Mouse (Mus musculus): ENCODE results near the gene Trmt10a.

Trmt10a gene

GRCm38 (mm10) chr3:138143315-138144059 lies at the start of gene Trmt10a:
Gene Trmt10a, plus strand, starts transcription at chr3:138143448.
- in situ Hi-C loops (cut with MboI) = loop anchor here (10.0 kb wide), 2 partner anchors 149 to 279 kb away; partner anchors contain the start of genes Dnajb14 and H2afz

- in situ Hi-C loops (cut with MboI) = no loop called here
Observed at GRCm38 (mm10) chr3:138095301-138095700, 47.9 kb upstream of the Trmt10a start.

GRCm38 (mm10) chr3:138095718-138096117 lies 47.5 kb upstream of the Trmt10a start:
- in situ Hi-C loops (cut with MboI) = no loop called here

DNA sequence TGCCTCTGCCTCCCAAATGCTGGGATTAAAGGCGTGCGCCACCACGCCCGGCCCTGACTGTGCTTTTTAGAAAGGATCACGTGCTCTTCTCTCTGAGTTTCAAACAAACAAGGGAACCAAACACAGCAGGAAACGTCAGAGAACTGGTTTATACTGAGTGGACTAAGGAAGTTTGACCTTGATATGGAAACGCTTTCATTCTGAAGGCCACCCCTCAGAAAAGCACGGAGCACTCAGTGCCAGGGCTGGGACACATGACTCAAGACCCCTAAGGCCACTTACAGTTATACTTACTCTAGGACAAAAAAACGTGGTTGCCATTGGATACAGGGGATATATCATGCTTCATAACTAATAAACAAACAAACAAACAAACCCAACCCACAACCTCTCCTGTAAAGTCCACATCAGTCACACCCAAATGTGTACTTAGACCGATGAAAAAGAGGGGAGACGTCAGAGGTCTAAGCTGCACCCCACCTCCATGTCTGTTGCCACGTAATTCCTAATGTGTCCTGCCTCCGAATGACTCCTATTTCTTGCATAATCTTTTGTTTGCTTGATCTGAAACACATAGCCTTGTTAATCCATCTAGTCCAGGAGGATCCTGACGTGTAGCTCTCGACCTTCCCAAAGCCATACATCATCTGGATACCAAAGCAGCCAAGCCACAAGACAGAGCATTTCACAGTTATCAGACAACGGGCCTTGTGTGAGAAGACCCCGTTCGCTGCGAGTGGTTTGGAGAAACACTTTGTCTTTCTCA lies 46.8 kb upstream of the Trmt10a start:
- in situ Hi-C loops (cut with MboI) = no loop called here

GRCm38 (mm10) chr3:138097718-138098117 lies 45.5 kb upstream of the Trmt10a start:
- in situ Hi-C loops (cut with MboI) = no loop called here

GRCm38 (mm10) chr3:138101936-138102335 lies 41.3 kb upstream of the Trmt10a start:
- in situ Hi-C loops (cut with MboI) = no loop called here

- in situ Hi-C loops (cut with MboI) = no loop called here
Observed at GRCm38 (mm10) chr3:138103690-138104089, 39.6 kb upstream of the Trmt10a start.

- in situ Hi-C loops (cut with MboI) = no loop called here
Observed at GRCm38 (mm10) chr3:138105056-138105455, 38.2 kb upstream of the Trmt10a start.

- in situ Hi-C loops (cut with MboI) = no loop called here
Observed at GRCm38 (mm10) chr3:138106887-138107286, 36.4 kb upstream of the Trmt10a start.

GRCm38 (mm10) chr3:138110910-138111782 lies 32.1 kb upstream of the Trmt10a start:
- in situ Hi-C loops (cut with MboI) = no loop called here

DNA sequence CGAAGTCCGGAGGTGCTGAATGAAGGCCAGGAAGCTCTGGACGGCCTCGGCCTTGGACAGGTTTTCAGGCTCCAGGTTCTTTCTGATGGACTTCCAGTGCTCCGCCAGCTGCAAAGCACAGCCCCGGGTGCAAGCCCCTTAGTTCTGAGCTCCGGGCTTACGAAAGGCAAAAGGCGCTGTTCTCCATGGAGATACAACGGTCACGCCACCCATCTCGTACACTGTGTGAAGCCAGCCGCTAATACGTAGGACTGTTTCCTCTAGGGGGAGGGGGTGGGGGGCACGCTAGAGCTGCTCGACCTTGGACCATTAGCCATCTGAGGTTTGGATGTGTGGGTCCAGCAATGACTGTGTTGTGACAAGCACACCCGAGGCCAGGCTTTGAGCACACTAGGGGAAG lies 29.1 kb upstream of the Trmt10a start:
- in situ Hi-C loops (cut with MboI) = no loop called here

- in situ Hi-C loops (cut with MboI) = no loop called here
Observed at GRCm38 (mm10) chr3:138116871-138117270, 26.4 kb upstream of the Trmt10a start.

DNA sequence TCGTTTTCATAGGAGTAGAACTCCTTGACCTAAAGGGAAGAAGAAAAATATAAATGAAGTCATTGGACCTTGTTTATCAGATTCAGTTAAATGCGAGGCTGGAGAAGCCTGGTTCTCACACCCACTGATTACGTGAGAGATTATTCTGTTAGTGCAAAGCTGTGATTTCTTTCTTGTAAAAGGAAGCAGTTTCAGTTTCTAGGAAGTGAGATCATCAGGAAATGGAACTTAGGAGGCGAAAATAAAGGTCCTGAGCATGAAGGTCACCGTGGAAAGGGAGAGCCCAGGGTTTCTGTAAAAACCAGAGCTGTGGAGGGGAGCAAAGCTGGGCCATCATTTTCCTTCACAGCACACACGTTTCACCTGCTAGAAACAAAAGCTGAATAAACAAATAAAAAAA lies 24.9 kb upstream of the Trmt10a start:
- in situ Hi-C loops (cut with MboI) = no loop called here

DNA sequence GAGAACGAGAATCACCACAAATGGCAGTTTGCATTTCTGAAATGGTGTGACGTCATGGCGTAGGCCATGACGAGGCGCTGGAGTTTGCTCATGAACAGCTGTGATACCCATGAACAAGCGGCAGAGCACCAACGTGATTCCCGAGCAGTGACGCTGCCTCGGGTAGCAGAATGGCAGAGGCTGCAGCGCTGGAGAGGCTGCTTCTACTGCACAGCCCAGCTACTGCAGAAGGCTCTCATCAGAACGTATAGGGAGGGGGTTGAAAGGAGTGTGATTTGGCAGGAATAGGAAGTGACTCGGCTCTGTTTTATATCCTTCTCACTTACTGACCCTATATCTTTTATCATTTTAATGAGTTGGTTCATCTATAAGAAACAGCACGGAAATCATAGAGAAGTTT lies 24.4 kb upstream of the Trmt10a start:
- in situ Hi-C loops (cut with MboI) = no loop called here

DNA sequence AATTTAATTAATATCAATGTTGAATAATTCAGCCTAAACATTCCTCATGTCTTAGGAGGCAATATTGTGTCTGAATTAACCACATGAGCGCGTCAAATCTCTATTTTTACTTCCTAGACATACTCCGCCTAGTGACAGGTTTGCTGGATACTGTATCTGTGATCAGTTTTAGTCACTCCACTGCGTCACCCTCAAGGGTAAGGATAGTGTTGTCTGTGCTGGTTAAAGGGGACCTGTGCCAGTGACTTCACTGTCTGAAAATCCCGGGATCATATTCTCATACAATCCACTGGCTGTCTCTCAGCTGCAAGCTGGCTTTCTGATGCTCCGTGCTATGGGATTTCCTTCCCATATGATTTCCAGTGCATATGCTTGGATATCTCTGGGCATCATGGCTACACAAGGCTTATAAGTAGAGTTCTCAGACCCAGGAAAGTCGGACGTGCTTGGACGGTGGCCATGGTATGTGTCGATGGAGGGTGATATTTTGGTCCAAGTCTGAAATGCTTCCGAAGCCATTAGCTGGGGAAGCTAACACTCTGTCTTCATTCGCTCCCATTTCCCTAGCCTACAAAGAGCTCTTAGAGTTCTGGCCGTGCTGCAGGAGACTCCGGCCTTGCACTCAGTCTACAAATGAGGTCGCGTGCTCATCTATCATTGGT lies 23.7 kb upstream of the Trmt10a start:
- in situ Hi-C loops (cut with MboI) = no loop called here

DNA sequence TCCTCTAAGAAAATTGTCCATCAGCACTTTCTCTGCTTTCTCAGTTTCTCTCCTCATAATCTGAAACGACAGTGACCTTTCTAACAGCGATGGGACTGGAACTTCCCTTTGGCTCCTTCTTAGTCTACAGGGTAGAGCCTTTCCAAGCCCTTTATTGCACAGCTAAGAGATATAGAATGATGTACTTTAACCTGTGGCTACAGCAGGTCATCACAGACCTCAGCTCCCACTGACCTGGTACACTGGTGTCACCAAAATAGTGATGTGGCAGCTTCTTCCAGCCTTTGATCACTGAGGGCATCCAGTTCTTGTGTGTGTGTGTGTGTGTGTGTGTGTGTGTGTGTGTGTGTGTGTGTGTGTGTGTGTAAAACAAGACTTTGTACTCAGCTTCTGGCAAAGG lies 21.8 kb upstream of the Trmt10a start:
- in situ Hi-C loops (cut with MboI) = no loop called here

DNA sequence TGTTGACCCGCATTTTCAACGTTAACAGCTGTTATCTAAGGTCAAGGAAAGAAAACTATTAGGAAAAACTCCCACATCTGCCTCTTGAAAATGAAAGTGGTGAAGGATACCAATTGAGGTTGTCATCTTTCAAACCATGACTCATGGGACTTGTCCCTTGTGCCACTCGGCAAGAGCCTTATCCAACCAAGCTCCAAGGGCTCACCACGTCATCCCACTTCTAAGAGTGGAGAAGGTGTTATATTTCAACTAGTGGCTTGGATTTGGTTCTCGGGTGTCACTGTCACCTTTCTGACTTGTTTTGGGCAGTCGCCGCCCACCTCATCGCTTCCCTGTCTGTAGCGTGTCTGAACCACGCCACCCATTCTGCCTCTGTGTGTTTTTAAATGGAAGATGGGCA lies 19.4 kb upstream of the Trmt10a start:
- in situ Hi-C loops (cut with MboI) = no loop called here

GRCm38 (mm10) chr3:138129110-138129509 lies 14.1 kb upstream of the Trmt10a start:
- in situ Hi-C loops (cut with MboI) = no loop called here

DNA sequence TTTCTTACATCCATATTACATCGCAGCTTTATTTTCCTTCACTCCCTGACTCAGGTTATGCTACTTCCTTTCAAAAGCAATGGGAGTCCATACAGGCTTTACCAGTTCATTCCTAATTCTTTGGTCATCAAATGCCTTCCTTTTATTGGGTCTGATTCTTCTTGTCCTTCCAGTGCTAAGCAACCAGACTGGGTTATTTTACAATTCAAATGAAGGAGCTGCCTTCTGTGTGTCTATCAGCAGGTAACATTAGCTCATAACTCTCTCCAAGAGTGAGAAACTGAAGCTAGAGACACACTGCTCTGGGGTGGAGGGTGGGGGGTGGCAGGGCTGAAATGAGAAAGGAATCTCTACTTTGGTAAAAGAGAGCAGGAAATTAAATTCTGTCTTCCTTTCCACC lies 12.6 kb upstream of the Trmt10a start:
- in situ Hi-C loops (cut with MboI) = no loop called here

DNA sequence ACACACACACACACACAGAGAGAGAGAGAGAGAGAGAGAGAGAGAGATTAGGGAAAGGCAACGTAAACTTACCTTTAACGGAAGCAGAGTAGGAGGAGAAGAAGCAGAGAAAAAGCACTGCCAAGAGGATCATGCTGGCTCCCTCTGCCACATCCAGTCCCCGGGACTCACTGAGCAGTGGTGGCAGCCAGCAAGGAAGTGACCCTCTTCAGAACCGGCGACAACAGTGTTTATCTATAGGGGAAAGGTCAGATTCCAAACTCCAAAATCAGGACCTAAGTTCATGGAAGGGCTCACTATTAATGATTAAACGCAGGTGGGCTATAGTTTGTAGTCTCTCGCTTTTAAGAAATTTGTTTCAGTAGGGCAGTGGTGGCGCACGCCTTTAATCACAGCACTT lies 12.1 kb upstream of the Trmt10a start:
- in situ Hi-C loops (cut with MboI) = no loop called here

GRCm38 (mm10) chr3:138133463-138133862 lies 9.8 kb upstream of the Trmt10a start:
- in situ Hi-C loops (cut with MboI) = no loop called here

GRCm38 (mm10) chr3:138133916-138134315 lies 9.3 kb upstream of the Trmt10a start:
- in situ Hi-C loops (cut with MboI) = no loop called here
